Mouse (Mus musculus) hindbrain, embryonic 11.5 days (tissue): ENCODE results near the gene Cpsf6. TPM values are rescaled to one million over a fixed set of nuclear protein-coding genes. Genes with fewer than 3 reads are reported as not detected.
A peak's percentile ranks its signal among the peaks of the same experiment; 100 is the strongest.

ENCODE experiments used
- ATAC-seq: fragments of 200-750 bp; cut with Nextera tagmentation; 2 replicates; pipeline ENCODE4 v1.8.0; 2017; ENCODE audit warnings: mild to moderate bottlenecking, moderate TSS enrichment, moderate library complexity; ENCODE audit not compliant: low FRiP score
- DNase-seq: peaks from one replicate; pipeline ENCODE4 v3.0.0-alpha.2; 2015; ENCODE audit warnings: low spot score
- H3K27ac ChIP-seq: fragments of 300-500 bp; sonication (generic); 2 replicates; pipeline ENCODE4 v1.5.1; 2014; ENCODE audit warnings: mild to moderate bottlenecking, low read depth, low read length
- H3K27me3 ChIP-seq: fragments of 300-500 bp; sonication (generic); 2 replicates; pipeline ENCODE4 v1.6.1; 2014; ENCODE audit warnings: mild to moderate bottlenecking, low read length, moderate library complexity, mixed read lengths; ENCODE audit not compliant: control insufficient read depth, insufficient read depth
- H3K36me3 ChIP-seq: fragments of 300-500 bp; sonication (generic); 2 replicates; pipeline ENCODE4 v1.6.1; 2014; ENCODE audit warnings: mild to moderate bottlenecking, low read length, moderate library complexity, mixed read lengths; ENCODE audit not compliant: control insufficient read depth, insufficient read depth
- H3K4me1 ChIP-seq: fragments of 300-500 bp; sonication (generic); replicated peaks from 2 replicates; pipeline ENCODE4 v1.6.1; 2014; ENCODE audit warnings: low read length, mixed read lengths; ENCODE audit not compliant: control insufficient read depth, insufficient read depth
- H3K4me2 ChIP-seq: fragments of 300-500 bp; sonication (generic); replicated peaks from 2 replicates; pipeline ENCODE4 v1.6.1; 2014; ENCODE audit warnings: mild to moderate bottlenecking, low read depth, low read length
- H3K4me3 ChIP-seq: fragments of 300-500 bp; sonication (generic); 2 replicates; pipeline ENCODE4 v1.5.1; 2014; ENCODE audit warnings: low read depth, low read length
- H3K9ac ChIP-seq: fragments of 300-500 bp; sonication (generic); 2 replicates; pipeline ENCODE4 v1.6.1; 2014; ENCODE audit warnings: low read depth, low read length
- H3K9me3 ChIP-seq: fragments of 300-500 bp; sonication (generic); 2 replicates; pipeline ENCODE4 v1.6.1; 2016; ENCODE audit warnings: low read length; ENCODE audit not compliant: control insufficient read depth
- WGBS: fragments of 180-500 bp; shearing (Covaris S2); extraction: QIAGEN DNeasy Blood & Tissue Kit; methylation state at CpG from one replicate; pipeline ENCODE4 v1.1.7; 2014; 5-methylcytosine and 5-hydroxymethylcytosine counted together
- polyA plus RNA-seq: library from polyadenylated mRNA; unstranded; fragments of >200 nt; fragmentation: Nextera tagmentation; extraction: Ambion mirVana; gene quantifications from 2 replicates; pipeline ENCODE4 v1.2.1, GENCODE M21; 2014

The Cpsf6 gene
- polyA plus RNA-seq, 1 experiment from 2014 or later, result 230 TPM

DNA sequence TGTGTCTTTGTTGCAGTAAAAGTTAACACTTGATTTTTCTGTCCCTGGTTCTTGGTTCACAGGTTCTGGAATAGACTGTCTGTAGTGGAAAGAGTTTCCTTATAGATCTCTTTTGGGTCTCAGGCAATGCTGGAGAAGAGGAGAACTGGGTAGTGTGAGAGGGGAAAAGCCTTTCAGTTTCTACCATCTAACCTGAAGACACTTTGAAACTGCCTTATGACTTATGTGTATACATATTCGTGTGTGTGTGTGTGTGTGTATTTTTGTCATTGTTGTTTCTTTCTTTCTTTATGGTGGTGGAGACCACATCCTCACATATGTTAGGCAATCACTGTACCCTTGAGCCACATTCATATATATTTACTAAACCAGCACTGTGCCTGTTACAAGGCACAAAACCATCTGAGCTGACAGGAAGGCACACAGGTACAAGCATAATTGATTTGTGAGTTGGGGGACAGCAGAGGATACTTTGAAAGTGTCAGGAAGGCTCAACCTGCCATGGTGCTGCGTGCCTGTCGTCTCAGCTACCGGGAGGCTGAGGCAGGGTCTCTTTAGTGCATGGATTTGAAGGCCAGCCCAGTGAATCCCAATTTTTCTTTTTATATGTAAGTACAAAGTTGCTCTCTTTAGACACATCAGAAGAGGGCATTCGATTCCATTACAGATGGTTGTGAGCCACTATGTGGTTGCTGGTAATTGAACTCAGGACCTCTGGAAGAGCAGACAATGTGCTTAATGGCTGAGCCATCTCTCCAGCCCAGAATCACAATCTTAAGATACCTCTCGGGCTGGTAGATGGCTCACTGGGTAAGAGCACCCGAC is 41.7 kb upstream of the Cpsf6 start:
- no peak overlapping the region for H3K9ac ChIP-seq
- no peak overlapping the region for H3K4me2 ChIP-seq
- H3K4me1 ChIP-seq, result no peaks in the 10 kb centered on the region; the same call in 1 of the 2 replicates
- no peak for DNase-seq
- no peaks in the 10 kb centered on the region for H3K9me3 ChIP-seq
- H3K4me3 ChIP-seq, result no peak overlapping the region
- no peaks in the 10 kb centered on the region for H3K36me3 ChIP-seq
- WGBS, result 83% methylated on average over 7 of the region's 7 CpGs
- H3K27ac ChIP-seq, result no peak overlapping the region
- no peaks in the 10 kb centered on the region for H3K27me3 ChIP-seq
- ATAC-seq, result no peak

DNA sequence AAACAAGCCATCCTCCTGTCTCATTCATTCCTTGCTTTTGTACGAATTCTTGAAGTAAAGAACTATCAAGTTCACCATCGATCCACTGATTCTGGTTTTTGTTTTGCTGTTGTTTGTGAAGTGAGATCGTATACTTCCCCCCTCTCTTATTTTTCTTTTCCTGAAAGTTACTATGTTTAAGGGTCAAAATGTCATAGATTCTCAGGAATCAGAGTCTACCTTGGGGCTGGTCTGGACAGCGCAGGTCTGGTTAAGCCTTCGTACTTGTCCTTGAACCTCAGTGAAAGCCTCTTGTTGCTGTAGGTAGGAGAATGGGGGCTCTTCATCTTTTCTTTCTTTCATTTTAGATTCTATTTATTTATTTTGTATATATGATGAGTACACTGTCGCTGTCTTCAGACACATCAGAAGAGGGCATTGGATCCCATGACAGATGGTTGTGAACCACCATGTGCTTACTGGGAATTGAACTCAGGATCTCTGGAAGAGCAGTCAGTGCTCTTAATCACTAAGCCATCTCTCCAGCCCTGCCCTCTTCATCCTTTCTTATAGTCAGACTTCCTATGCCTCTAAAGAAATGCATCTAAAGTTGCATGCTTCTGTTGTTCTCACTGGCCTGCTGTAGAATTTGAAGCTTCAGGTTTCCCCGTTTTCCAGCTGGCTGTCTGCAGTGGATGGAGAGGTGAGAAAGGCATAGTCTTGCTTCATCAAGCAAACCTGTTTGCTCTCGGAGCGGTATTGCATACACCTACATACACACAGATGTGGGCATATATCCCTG is 40.9 kb upstream of the Cpsf6 start:
- 84% methylated on average over 9 of the region's 9 CpGs for WGBS
- no peak overlapping the region for H3K9ac ChIP-seq
- ATAC-seq, result no peak

DNA sequence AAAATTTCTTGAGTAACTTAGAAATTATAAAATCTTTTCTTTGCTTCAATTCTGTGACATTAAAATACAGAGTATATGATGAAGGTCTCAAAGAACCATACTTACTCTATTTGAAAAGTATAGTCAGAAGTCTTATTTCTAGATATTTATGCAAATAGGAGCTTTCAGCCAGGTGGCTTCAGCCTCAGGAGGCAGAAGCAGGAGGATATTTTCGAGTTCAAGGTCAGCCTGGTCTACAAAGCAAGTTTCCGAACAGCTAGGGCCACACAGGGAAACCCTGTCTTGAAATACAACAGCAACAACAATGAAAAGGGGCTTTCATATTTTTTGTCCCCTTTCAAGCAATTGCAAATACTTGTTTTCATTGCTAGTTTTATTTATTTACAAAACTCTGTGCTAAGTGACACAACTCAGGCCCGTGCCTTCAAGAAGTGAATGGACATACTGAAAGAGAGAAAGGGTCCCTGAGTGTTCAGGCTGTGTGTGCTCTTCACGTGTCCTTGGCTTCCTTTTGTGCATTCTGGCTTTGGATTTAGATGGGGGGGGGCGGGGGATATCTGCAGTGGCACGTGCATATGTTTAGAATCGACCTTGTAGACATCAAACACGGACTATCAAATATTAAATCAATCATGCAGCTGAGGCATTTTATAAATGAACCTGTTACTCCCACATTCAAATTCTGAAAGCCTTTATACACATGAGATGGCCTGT is 39.9 kb upstream of the Cpsf6 start:
- no peaks in the 10 kb centered on the region for H3K9me3 ChIP-seq
- H3K4me2 ChIP-seq, result no peak overlapping the region
- no peaks in the 10 kb centered on the region for H3K27me3 ChIP-seq
- H3K4me1 ChIP-seq, result no peaks in the 10 kb centered on the region; the same call in 1 of the 2 replicates
- 75% methylated on average over 8 of the region's 8 CpGs for WGBS
- H3K9ac ChIP-seq, result no peak overlapping the region
- no peak for ATAC-seq
- no peak overlapping the region for H3K4me3 ChIP-seq
- no peaks in the 10 kb centered on the region for H3K36me3 ChIP-seq
- H3K27ac ChIP-seq, result no peak overlapping the region
- no peak for DNase-seq

More for the DNA sequence above, 40.9 kb upstream of the Cpsf6 start:
- Histone ChIP-seq H3K4me1 (no peaks in the 10 kb centered on the region; the same call in 1 of the 2 replicates), H3K9me3 (no peaks in the 10 kb centered on the region), H3K36me3 (no peaks in the 10 kb centered on the region), H3K27ac (no peak overlapping the region), H3K27me3 (no peaks in the 10 kb centered on the region), H3K4me3 (no peak overlapping the region), H3K4me2 (no peak overlapping the region)
- no peak for DNase-seq

- no peaks in the 10 kb centered on the region for H3K36me3 ChIP-seq
- no peaks in the 10 kb centered on the region; the same call in 1 of the 2 replicates for H3K4me1 ChIP-seq
- WGBS, result 48% methylated on average over 24 of the region's 24 CpGs
- peak overlapping the region; percentile 38 for H3K4me2 ChIP-seq
- H3K9ac ChIP-seq, result no peak overlapping the region
- H3K27me3 ChIP-seq, result no peaks in the 10 kb centered on the region
- no peak overlapping the region for H3K4me3 ChIP-seq
- H3K27ac ChIP-seq, result no peak overlapping the region
- ATAC-seq (peak; percentile 37), DNase-seq (no peak)
- H3K9me3 ChIP-seq, result no peaks in the 10 kb centered on the region
Measured at GRCm38 (mm10) chr10:117418668-117419237, 38.9 kb upstream of the Cpsf6 start.

DNA sequence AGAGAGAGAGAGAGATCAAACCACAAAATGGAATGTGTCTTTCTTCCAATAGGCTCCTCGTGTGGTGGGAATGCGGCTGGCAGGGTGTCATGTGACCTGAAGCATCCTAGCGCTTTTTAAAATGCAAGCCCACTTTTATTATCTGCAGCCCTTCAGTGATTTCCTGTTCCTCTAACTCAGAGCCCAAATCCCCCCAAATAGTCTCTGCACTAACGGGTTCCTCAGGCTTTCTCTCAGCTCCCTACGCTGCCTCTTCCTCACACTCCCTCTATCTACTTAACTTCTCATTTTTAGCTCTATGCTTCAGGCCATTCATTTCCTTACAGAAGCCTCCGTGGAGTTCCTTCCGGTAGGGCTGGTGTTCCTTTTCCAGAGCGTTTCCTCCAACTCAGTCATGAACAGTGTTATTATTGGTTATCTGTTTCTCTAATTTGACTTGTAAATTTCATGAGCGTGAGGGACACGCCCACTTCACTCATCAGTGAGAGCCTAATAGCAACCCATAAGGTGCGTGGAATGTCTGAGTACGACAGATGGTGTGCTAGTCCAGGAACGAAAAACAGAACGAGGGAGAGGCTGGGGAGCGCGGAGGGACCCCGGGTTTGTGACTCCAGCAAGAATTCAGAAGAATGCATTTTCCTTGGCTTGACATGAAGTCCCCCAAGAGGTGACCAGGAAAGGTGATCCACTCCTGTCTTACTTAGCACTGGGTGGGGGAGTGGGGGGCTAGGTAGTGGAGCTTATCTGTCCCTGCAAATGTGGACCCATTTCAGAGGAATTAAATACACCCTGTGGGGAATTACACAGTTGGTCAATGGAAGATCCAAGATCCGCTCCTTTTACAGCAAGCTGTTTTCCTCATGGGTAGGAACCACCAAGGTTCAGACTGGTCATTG is 38.2 kb upstream of the Cpsf6 start:
- no peak overlapping the region for H3K9ac ChIP-seq
- peak overlapping the region; percentile 38 for H3K4me2 ChIP-seq
- no peak overlapping the region; the same call in 1 of the 2 replicates for H3K4me3 ChIP-seq
- H3K36me3 ChIP-seq, result no peaks in the 10 kb centered on the region
- ATAC-seq, result peak; percentile 66
- DNase-seq, result peak; percentile 49
- H3K27me3 ChIP-seq, result no peaks in the 10 kb centered on the region
- no peak overlapping the region for H3K27ac ChIP-seq
- no peaks in the 10 kb centered on the region; the same call in 1 of the 2 replicates for H3K4me1 ChIP-seq
- WGBS, result 28% methylated on average over 18 of the region's 18 CpGs
- no peaks in the 10 kb centered on the region for H3K9me3 ChIP-seq

DNA sequence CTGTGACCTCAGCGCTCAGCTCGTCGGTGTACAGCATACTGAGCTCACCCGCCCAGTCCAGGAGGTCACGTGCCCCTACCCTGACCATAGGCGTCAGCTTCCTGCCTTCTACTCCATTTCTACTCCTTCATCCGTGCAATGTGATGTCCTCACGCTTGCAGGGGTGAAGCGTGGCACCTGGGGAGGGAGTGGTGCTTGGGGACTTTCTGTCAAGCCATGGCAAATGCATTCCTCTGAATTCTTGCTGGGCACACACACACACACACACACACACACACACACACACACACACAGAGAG is 37.6 kb upstream of the Cpsf6 start:
- DNase-seq, result no peak
- Histone ChIP-seq H3K4me2 (0 out of 2 replicates have a peak overlapping the region, but pooled peaks have one; percentile 38), H3K9me3 (no peaks in the 10 kb centered on the region), H3K27ac (no peak overlapping the region), H3K4me3 (no peak overlapping the region), H3K36me3 (no peaks in the 10 kb centered on the region), H3K4me1 (no peaks in the 10 kb centered on the region; the same call in 1 of the 2 replicates), H3K27me3 (no peaks in the 10 kb centered on the region), H3K9ac (no peak overlapping the region)
- WGBS, result 61% methylated on average over 9 of the region's 9 CpGs
- peak; percentile 62 for ATAC-seq

DNA sequence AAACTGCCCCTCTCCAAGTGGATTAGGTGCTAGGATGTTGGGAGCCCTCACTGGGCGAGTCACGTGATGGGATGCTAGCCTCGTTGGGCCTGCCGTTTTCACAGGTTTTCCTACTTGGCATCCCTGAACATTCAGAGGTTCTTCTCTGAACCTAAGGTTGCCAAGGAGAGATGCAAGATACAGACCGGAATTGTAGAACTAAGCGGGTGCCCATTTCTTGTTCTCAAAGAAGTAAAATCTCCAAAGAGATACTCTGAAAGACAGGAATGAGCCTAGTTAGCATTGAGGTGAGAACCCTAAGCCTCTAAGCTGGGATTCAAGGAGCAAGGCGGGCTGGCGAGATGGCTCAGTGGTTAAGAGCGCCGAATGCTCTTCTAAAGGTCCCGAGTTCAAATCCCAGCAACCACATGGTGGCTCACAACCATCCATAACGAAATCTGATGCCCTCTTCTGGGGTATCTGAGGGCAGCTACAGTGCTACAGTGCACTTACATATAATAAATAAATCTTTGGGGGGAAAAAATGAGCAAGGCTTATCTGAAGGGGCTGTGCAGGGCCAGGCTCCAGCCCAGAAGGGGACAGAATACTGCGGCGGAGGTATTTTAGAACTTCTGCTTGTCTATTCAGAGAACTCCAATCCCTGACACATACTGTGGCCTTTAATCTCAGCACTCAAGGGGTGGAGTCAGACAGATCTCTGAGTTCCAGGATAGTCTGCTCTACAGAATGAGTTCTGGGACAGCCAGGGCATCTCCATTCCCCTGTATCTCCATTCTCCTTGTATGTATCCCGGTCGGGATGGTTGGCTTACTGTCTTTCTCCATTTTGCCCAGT is 37.0 kb upstream of the Cpsf6 start:
- no peaks in the 10 kb centered on the region for H3K36me3 ChIP-seq
- no peaks in the 10 kb centered on the region for H3K9me3 ChIP-seq
- 82% methylated on average over 16 of the region's 16 CpGs for WGBS
- H3K27me3 ChIP-seq, result no peaks in the 10 kb centered on the region
- no peak for DNase-seq
- H3K4me2 ChIP-seq, result 0 out of 2 replicates have a peak overlapping the region, but pooled peaks have one; percentile 38
- ATAC-seq, result no peak
- H3K27ac ChIP-seq, result no peak overlapping the region
- no peak overlapping the region for H3K4me3 ChIP-seq
- H3K4me1 ChIP-seq, result no peaks in the 10 kb centered on the region; the same call in 1 of the 2 replicates
- H3K9ac ChIP-seq, result no peak overlapping the region
